Mouse (Mus musculus): ENCODE measurements around the gene Serpinb9f.
"Not testable (repeated sequence)": the region's sequence is repeated elsewhere in the genome, so short reads cannot be mapped to it uniquely, and the experiment has no call there.

The Serpinb9f gene

DNA sequence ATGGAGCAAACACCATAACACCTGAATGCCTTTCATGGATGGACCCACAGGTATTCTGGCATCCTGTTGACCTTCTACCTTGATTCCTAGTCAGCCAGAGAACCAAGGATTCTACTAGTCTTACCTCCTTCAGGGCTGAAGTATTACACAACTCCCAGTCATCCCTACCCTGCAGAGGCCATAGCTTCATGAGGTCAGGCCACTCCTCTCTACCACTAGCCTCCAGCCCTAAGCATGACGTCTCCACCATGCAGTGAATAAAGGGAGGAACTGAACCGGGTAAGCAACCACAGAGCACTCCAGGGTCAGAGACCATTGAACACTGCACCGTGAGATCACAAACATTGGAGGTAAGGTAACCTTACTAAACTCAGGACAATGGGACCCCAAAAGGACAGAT is at the start of gene Serpinb9f:
TSS of gene Serpinb9f (plus strand) at position 301 of the 400 bp plus-strand sequence.
- not testable (repeated sequence) for DNase-seq (ENCODE audit: low spot score in 2 of 2)

DNA sequence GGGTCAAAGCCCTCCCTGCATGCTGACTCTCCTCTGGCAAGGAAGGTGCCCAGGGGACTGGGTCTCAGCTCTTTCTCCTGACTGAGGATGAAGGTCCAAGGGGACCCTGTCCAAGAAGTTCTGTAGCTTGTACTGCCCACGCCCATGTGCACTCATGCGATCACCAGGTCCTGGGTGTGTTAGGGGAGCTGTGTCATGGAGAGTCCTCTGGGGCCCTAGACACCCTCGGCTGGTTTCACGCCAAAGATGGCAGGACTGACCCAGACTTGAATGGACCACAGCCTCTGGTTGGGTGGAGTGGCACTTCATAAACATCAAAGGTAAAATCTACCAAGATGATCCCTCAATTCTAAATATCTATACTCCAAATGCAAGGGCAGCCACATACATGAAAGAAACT is 15.2 kb upstream of the Serpinb9f start:
- DNase-seq (ENCODE audit: low spot score in 2 of 2): not testable (repeated sequence)

DNA sequence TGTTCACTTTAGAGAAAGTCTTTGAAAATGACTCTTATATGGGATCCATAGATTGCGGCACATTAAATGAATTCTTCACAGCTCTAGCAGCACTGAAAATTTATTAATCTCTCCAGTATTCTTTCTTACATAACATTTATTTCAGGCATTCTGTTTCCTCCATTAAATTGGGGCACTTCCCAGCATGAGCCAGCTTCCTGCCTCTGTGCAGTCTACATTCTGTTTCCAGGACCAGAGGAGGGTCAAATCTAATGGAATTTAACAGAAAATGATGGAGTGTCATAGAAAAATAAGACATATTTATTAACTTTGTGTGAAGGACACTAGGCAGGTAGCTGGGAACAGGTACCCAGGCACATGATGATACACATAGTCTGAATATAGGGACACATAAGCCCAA is 32.8 kb downstream of the Serpinb9f start:
- not testable (repeated sequence) for DNase-seq (ENCODE audit: low spot score in 2 of 2)

Measured in spleen, postnatal 10 days (tissue).